ENCODE assay signal across 20 mouse cellular contexts in genomic region chr4:58174435-58174987, GRCm38 (mm10). TPM values are rescaled to one million over a fixed set of nuclear protein-coding genes. Genes with fewer than 3 reads are reported as not detected.
A peak's percentile ranks its signal among the peaks of the same experiment; 100 is the strongest.
DNase-seq lines count a peak whose midpoint lies in the region; ATAC-seq and TF ChIP-seq lines count a peak whose summit lies in the region.
"Had no signal": no experiment of that assay in that cellular context is flagged by ENCODE, and none has a peak within 500 bp of the region (broad histone marks: within the 10 kb centered on the region; RNA-seq: fewer than 3 reads in every experiment).

No protein-coding gene starts in this region.

- H3K27ac ChIP-seq in midbrain, postnatal 0 days (ENCODE audit: low read depth, low read length): no peak overlapping the region
- H3K27ac ChIP-seq in midbrain, embryonic 15.5 days: no peak overlapping the region
- H3K27ac ChIP-seq: heart, embryonic 13.5 days; kidney, embryonic 15.5 days; liver, embryonic 12.5 days; lung, embryonic 15.5 days; neural tube, embryonic 12.5 days; stomach, postnatal 0 days had no signal

- no peaks in the 10 kb centered on the region for H3K27me3 ChIP-seq in midbrain, postnatal 0 days (ENCODE audit: insufficient read depth, low read length)
- H3K27me3 ChIP-seq in midbrain, embryonic 15.5 days (replicated peaks): no peaks in the 10 kb centered on the region
- H3K27me3 ChIP-seq: CH12.LX; heart, embryonic 13.5 days; kidney, embryonic 15.5 days; liver, embryonic 12.5 days; lung, embryonic 15.5 days; neural tube, embryonic 12.5 days had no signal

- 59% methylated on average over 4 of the region's 4 CpGs for WGBS in midbrain, postnatal 0 days
- WGBS in midbrain, embryonic 15.5 days: 67% methylated on average over 4 of the region's 4 CpGs

- H3K4me3 ChIP-seq in midbrain, postnatal 0 days (ENCODE audit: low read depth, low read length): no peak overlapping the region
- no peak overlapping the region for H3K4me3 ChIP-seq in midbrain, embryonic 15.5 days
- H3K4me3 ChIP-seq: erythroblast, embryonic 14.5 days; heart, embryonic 13.5 days; kidney, embryonic 15.5 days; liver, embryonic 12.5 days; lung, embryonic 15.5 days; neural tube, embryonic 12.5 days had no signal

- DNase-seq in heart, adult 11 months: peak; percentile 87
- DNase-seq in heart, adult 8-10 months (ENCODE audit: low spot score): no peak
- DNase-seq in midbrain, postnatal 0 days (ENCODE audit: low spot score): peak; percentile 80
- peak; percentile 99 for DNase-seq in cerebellum, adult 9-11 months
- no peak for DNase-seq in T-cell, adult 2 months (ENCODE audit: low spot score)
- no peak for DNase-seq in spleen, adult 18-20 months
- DNase-seq in layer of hippocampus, adult 9-11 months: no peak
- DNase-seq: heart, postnatal 36 days; thymus, postnatal 25 days had no signal

- no peak overlapping the region for H3K9ac ChIP-seq in midbrain, postnatal 0 days (replicated peaks; ENCODE audit: low read length, poor library complexity, severe bottlenecking)
- H3K9ac ChIP-seq in midbrain, embryonic 15.5 days: no peak overlapping the region
- H3K9ac ChIP-seq: heart, embryonic 13.5 days; kidney, embryonic 15.5 days; liver, embryonic 12.5 days; lung, embryonic 15.5 days; neural tube, embryonic 12.5 days had no signal

- ATAC-seq in midbrain, postnatal 0 days (ENCODE audit: low FRiP score): peak; percentile 41; the same call in 1 of the 2 replicates
- ATAC-seq in midbrain, embryonic 15.5 days (replicated peaks): no peak
- ATAC-seq: forebrain, embryonic 16.5 days; intestine, embryonic 16.5 days; liver, embryonic 12.5 days had no signal

- no peaks in the 10 kb centered on the region for H3K9me3 ChIP-seq in midbrain, postnatal 0 days (ENCODE audit: low read length)
- H3K9me3 ChIP-seq in midbrain, embryonic 15.5 days: no peaks in the 10 kb centered on the region
- H3K9me3 ChIP-seq: heart, embryonic 13.5 days; kidney, embryonic 15.5 days; liver, embryonic 12.5 days; lung, embryonic 15.5 days; neural tube, embryonic 12.5 days had no signal

- no peaks in the 10 kb centered on the region for H3K4me1 ChIP-seq in midbrain, postnatal 0 days (ENCODE audit: insufficient read depth, low read length)
- H3K4me1 ChIP-seq in midbrain, embryonic 15.5 days: no peaks in the 10 kb centered on the region
- H3K4me1 ChIP-seq: liver, embryonic 12.5 days; neural tube, embryonic 12.5 days had no signal

- TF ChIP-seq CTCF in midbrain, postnatal 0 days (IDR thresholded peaks at IDR 0.05): no peak

- H3K4me2 ChIP-seq in midbrain, postnatal 0 days (ENCODE audit: low read depth, low read length, poor library complexity, severe bottlenecking): no peak overlapping the region
- H3K4me2 ChIP-seq in midbrain, embryonic 15.5 days: no peak overlapping the region
- H3K4me2 ChIP-seq: heart, embryonic 13.5 days; kidney, embryonic 15.5 days; liver, embryonic 12.5 days; lung, embryonic 15.5 days; neural tube, embryonic 12.5 days had no signal

- H3K36me3 ChIP-seq in midbrain, postnatal 0 days (ENCODE audit: insufficient read depth, low read length): no peaks in the 10 kb centered on the region
- H3K36me3 ChIP-seq in midbrain, embryonic 15.5 days (replicated peaks): no peaks in the 10 kb centered on the region
- H3K36me3 ChIP-seq: heart, embryonic 13.5 days; kidney, embryonic 15.5 days; liver, embryonic 12.5 days; lung, embryonic 15.5 days; neural tube, embryonic 12.5 days had no signal

RNA-seq across cellular contexts. Expression of gene Svep1, which starts 32.1 kb away (rescaled TPM):
- total RNA-seq in heart, adult 8-10 months (2022): 1 to 10 TPM; 3.7 to 5.1 (median 3.9) TPM
- total RNA-seq in midbrain, postnatal 0 days (2014; rRNA removed): 5.7 and 5.9 TPM in 2 replicates
- 0.75 and 0.85 TPM in 2 replicates for polyA plus RNA-seq in midbrain, postnatal 0 days (2015; fragmentation: Nextera tagmentation; extraction: Ambion mirVana)
- polyA plus RNA-seq in midbrain, embryonic 15.5 days (2015; fragmentation: Nextera tagmentation; extraction: Ambion mirVana): 0.76 and 0.83 TPM in 2 replicates
- total RNA-seq: CH12.LX had no signal

Comparison
In these comparisons a context has a peak if more than half of its experiments do, and no peak if none do; other contexts are left out.
1. DNase-seq: peak in heart, adult 11 months (single experiment), midbrain, postnatal 0 days (single experiment) and cerebellum, adult 9-11 months (single experiment); none in heart, adult 8-10 months (single experiment), T-cell, adult 2 months (single experiment), spleen, adult 18-20 months (0 of 2) and layer of hippocampus, adult 9-11 months (single experiment).